Mouse (Mus musculus) myocyte (in vitro differentiated cells): ENCODE data around the gene Ap2a1. TPM values are rescaled to one million over a fixed set of nuclear protein-coding genes. Genes with fewer than 3 reads are reported as not detected.

ENCODE experiments used
- H3K27me3 ChIP-seq: one replicate; pipeline ENCODE4 v1.6.1; 2011; ENCODE audit not compliant: control insufficient read depth, insufficient read depth, insufficient read length
- H3K36me3 ChIP-seq: one replicate; pipeline ENCODE4 v1.6.1; 2011; ENCODE audit not compliant: control insufficient read depth, insufficient read depth
- H3K4me2 ChIP-seq: one replicate; pipeline ENCODE4 v1.6.1; 2011; ENCODE audit warnings: low read depth, control low read depth
- H3K4me3 ChIP-seq: one replicate; pipeline ENCODE4 v1.5.1; 2011; ENCODE audit warnings: mild to moderate bottlenecking, control low read depth, moderate library complexity
- H3K79me2 ChIP-seq: one replicate; pipeline ENCODE4 v1.6.1; 2011; ENCODE audit not compliant: control insufficient read depth, insufficient read depth
- H3ac ChIP-seq: one replicate; pipeline ENCODE4 v1.6.1; 2011; ENCODE audit not compliant: control insufficient read depth, insufficient read length
- CEBPB ChIP-seq: IDR thresholded peaks from 2 replicates; pipeline ENCODE4 v1.6.1; 2011; ENCODE audit warnings: mild to moderate bottlenecking, moderate library complexity; ENCODE audit not compliant: poor library complexity, insufficient read depth, severe bottlenecking
- E2F4 ChIP-seq: IDR thresholded peaks from one replicate; pipeline ENCODE4 v1.6.1; 2011; ENCODE audit warnings: mild to moderate bottlenecking, control low read depth, moderate library complexity; ENCODE audit not compliant: insufficient read depth
- MAX ChIP-seq: IDR thresholded peaks from one replicate; pipeline ENCODE4 v1.6.1; 2011; ENCODE audit warnings: low read depth, mild to moderate bottlenecking, control low read depth
- MYOD1 ChIP-seq, 3 experiments: IDR thresholded peaks; one replicate each; pipeline ENCODE4 v1.6.1; 2011; ENCODE audit warnings: control low read depth in 2 of 3, low read depth in 2 of 3, mild to moderate bottlenecking in 2 of 3, moderate library complexity in 1 of 3; ENCODE audit not compliant: insufficient read length in 2 of 3, control insufficient read depth in 1 of 3
- MYOG ChIP-seq, 3 experiments: IDR thresholded peaks; one replicate each; pipeline ENCODE4 v1.6.1; 2011; ENCODE audit warnings: control low read depth in 2 of 3, low read depth in 2 of 3, mild to moderate bottlenecking in 2 of 3; ENCODE audit not compliant: insufficient read length in 2 of 3, control insufficient read depth in 1 of 3, insufficient read depth in 1 of 3
- POLR2A ChIP-seq: IDR thresholded peaks from one replicate; pipeline ENCODE4 v1.6.1; 2011; ENCODE audit warnings: low read depth, mild to moderate bottlenecking, control low read depth, moderate library complexity; ENCODE audit not compliant: insufficient read length
- POLR2AphosphoS2 ChIP-seq: IDR thresholded peaks from one replicate; pipeline ENCODE4 v1.6.1; 2011; ENCODE audit warnings: low read depth, control low read depth; ENCODE audit not compliant: insufficient read length
- REST ChIP-seq: IDR thresholded peaks from one replicate; pipeline ENCODE4 v1.6.1; 2011; ENCODE audit warnings: mild to moderate bottlenecking, control low read depth, moderate library complexity; ENCODE audit not compliant: insufficient read depth, insufficient read length
- SRF ChIP-seq: IDR thresholded peaks from one replicate; pipeline ENCODE4 v1.6.1; 2011; ENCODE audit warnings: low read depth; ENCODE audit not compliant: control insufficient read depth, insufficient read length
- TCF12 ChIP-seq: IDR thresholded peaks from one replicate; pipeline ENCODE4 v1.6.1; 2011; ENCODE audit warnings: mild to moderate bottlenecking, control low read depth; ENCODE audit not compliant: poor library complexity, insufficient read depth, severe bottlenecking
- TCF3 ChIP-seq: IDR thresholded peaks from one replicate; pipeline ENCODE4 v1.6.1; 2011; ENCODE audit warnings: low read depth, control low read depth; ENCODE audit not compliant: insufficient read length
- USF1 ChIP-seq: IDR thresholded peaks from one replicate; pipeline ENCODE4 v1.6.1; 2011; ENCODE audit warnings: low read depth, mild to moderate bottlenecking, control low read depth, moderate library complexity
- polyA plus RNA-seq: library from polyadenylated mRNA; unstranded; fragments of >200 nt; fragmentation: generic; extraction: Trizol; gene quantifications from one replicate; pipeline ENCODE4 v1.2.1, GENCODE M21; 2012; ENCODE audit warnings: missing spikeins

Gene Ap2a1
- polyA plus RNA-seq, 1 experiment, result 125 TPM

DNA sequence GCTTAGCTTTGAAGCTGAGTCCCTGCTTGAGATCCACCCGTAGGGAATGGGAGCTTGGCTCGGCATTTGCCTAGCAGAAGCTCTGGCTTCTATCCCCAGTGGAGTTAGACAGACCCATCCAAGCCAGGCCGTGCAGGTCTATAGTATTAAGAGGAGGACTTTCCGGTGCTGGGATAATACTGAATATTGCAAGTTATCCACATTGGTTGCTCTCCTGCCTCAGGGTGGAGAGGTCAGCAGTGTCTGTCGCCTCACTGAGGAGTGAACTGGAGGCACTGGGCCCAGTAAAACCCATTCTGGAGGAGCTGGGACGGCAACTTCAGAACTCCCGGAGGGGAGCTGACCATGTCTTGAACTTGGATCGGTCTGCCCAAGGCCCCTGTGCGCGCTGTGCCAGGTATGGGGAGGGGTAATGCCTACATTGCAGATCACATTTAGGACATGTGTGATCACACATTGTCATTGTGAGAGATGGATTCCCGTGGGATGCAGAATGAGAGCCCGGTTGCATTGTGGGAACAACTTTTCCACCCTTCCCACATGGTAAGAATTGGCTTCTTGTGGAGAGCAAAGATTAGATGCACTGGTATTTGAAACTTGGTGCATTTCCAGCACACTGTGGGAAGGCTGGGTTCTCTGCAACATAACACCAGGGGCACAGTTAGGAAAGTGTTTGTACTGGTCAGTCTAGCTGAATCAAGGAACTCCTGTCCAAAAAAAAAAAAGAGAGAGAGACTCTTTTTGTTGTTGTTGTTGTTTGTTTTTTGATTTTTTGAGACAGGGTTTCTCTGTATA is 25.0 kb upstream of the Ap2a1 start:
- H3K4me3 ChIP-seq, result no peak overlapping the region
- peaks cover 5% of the 10 kb centered on the region for H3K27me3 ChIP-seq
- H3K36me3 ChIP-seq, result no peaks in the 10 kb centered on the region
- no peaks in the 10 kb centered on the region for H3K79me2 ChIP-seq
- no peak overlapping the region for H3ac ChIP-seq
- no peak overlapping the region for H3K4me2 ChIP-seq
- TF ChIP-seq CEBPB (no peak), TCF3 (no peak), USF1 (no peak), MYOD1 (IDR thresholded peaks at IDR 0.05; ENCODE audit: control insufficient read depth in 1 of 3, insufficient read length in 2 of 3, low read depth in 2 of 3) (no peak), E2F4 (no peak), POLR2AphosphoS2 (no peak), POLR2A (no peak), MYOG (IDR thresholded peaks at IDR 0.05; ENCODE audit: control insufficient read depth in 1 of 3, insufficient read depth in 1 of 3, insufficient read length in 2 of 3, low read depth in 2 of 3) (no peak), MAX (no peak), TCF12 (no peak)

DNA sequence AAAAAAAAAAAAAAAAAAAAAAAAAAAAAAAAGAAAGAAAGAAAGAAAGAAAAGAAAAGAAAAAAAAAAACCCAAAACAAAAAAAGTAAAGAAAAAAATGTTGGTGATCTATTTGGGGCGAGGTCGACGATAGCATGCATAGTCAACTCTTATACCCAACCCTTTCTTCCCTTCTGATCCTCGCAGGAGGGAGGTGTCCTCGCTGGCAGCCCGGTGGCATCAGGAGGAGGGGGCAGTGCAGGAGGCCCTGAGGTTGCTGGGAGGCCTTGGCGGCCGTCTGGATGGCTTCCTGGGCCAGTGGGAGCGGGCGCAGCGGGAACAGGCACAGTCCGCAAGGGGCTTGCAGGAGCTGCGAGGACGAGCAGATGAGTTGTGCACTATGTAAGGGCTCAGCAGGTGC is 24.3 kb upstream of the Ap2a1 start:
- TF ChIP-seq TCF3, result no peak
- TF ChIP-seq CEBPB, result no peak
- TF ChIP-seq TCF12, result no peak
- no peak for TF ChIP-seq E2F4
- TF ChIP-seq POLR2AphosphoS2, result no peak
- TF ChIP-seq POLR2A, result no peak
- no peak for TF ChIP-seq MYOG (IDR thresholded peaks at IDR 0.05; ENCODE audit: control insufficient read depth in 1 of 3, insufficient read depth in 1 of 3, insufficient read length in 2 of 3, low read depth in 2 of 3)
- no peak for TF ChIP-seq MYOD1 (IDR thresholded peaks at IDR 0.05; ENCODE audit: control insufficient read depth in 1 of 3, insufficient read length in 2 of 3, low read depth in 2 of 3)
- TF ChIP-seq USF1, result no peak
- TF ChIP-seq MAX, result no peak
- TF ChIP-seq REST, result no peak
- no peak for TF ChIP-seq SRF
- no peak overlapping the region for H3K4me2 ChIP-seq
- no peak overlapping the region for H3ac ChIP-seq
- no peaks in the 10 kb centered on the region for H3K36me3 ChIP-seq
- no peaks in the 10 kb centered on the region for H3K79me2 ChIP-seq
- peaks cover 9% of the 10 kb centered on the region for H3K27me3 ChIP-seq
- no peak overlapping the region for H3K4me3 ChIP-seq

DNA sequence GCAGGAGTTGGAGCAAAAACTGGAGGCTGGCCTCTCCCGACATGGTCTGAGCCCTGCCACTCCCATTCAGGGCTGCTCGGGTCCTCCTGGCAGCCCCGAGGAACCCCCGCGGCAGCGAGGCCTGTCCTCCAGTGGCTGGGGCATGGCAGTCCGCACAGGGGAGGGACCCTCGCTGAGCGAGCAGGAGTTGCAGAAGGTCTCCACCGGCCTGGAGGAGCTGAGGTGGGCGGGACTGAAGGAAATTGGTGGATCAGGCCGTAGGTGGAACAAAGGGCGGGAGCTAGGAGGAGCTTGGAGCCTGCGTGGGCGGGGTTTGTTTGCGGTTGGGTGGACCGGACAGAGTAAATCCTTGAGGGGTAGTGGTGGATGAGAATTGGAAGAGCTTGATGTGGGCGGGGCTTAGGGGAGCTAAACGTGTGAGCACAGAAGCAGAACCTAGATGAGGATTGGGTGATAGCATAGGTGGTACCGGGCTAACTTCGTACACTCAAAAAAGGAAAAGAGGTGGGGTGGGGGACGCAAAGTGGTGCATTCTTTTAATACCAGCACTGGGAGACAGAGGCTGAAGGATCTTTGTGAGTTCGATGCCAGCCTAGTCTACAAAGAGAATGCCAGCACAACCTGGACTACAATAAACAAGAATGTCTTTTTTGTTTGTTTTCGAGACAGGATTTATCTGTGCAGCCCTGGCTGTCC is 23.5 kb upstream of the Ap2a1 start:
- H3ac ChIP-seq, result no peak overlapping the region
- TF ChIP-seq POLR2A (peak; percentile 53), MYOG (IDR thresholded peaks at IDR 0.05; ENCODE audit: control insufficient read depth in 1 of 3, insufficient read depth in 1 of 3, insufficient read length in 2 of 3, low read depth in 2 of 3) (no peak)
- peak overlapping the region; percentile 95 for H3K4me2 ChIP-seq
- H3K79me2 ChIP-seq, result no peaks in the 10 kb centered on the region
- H3K27me3 ChIP-seq, result peaks cover 17% of the 10 kb centered on the region
- H3K36me3 ChIP-seq, result no peaks in the 10 kb centered on the region
- peak overlapping the region; percentile 30 for H3K4me3 ChIP-seq

DNA sequence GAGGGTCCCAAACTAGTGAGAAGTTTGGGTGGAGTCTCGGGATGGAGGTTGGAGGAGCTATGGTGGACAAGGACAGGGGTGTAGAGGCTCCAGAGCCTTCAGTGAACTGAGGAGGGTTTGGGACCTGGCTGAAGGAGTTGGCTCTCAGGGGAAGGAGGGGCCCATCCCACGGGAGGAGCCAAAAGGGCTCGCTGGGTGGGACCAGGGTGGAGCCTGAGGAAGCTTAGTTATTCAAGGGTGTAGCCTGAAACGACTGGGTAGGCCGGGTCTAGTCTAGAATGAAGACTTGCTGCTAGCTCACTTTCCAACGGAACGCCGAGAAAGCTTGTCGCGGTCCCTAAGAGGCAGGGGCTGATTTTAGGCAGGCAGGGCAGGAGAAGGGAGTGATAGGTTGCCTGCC is 22.7 kb upstream of the Ap2a1 start:
- peaks cover 25% of the 10 kb centered on the region for H3K27me3 ChIP-seq
- no peak overlapping the region for H3ac ChIP-seq
- TF ChIP-seq POLR2A (peak; percentile 46), E2F4 (no peak), POLR2AphosphoS2 (no peak)
- H3K36me3 ChIP-seq, result no peaks in the 10 kb centered on the region
- peak overlapping the region; percentile 95 for H3K4me2 ChIP-seq
- H3K79me2 ChIP-seq, result no peaks in the 10 kb centered on the region
- peak overlapping the region; percentile 30 for H3K4me3 ChIP-seq

DNA sequence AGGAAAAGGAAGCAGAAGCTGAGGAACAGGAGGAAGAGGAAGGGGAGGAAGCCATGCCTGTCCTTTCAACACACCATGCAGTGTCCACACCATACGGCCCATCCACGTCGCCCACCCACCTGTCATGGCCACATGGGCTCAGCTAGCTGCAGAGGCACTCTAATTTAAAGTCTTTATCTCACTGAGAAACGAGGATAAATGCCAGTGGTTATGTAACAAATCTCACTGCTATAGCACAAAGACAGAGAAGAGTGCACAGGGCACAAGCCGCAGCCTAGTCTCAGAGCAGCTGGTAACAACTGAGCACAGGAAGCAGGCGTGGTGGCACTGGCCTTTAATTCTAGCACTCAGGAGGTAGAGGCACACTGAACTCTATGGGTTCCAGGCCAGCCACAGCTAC is 20.6 kb upstream of the Ap2a1 start:
- Histone ChIP-seq H3K79me2 (no peaks in the 10 kb centered on the region), H3ac (no peak overlapping the region), H3K27me3 (peaks cover 35% of the 10 kb centered on the region), H3K4me3 (no peak overlapping the region), H3K4me2 (no peak overlapping the region), H3K36me3 (no peaks in the 10 kb centered on the region)
- TF ChIP-seq POLR2AphosphoS2 (no peak), E2F4 (no peak), SRF (no peak), CEBPB (no peak), USF1 (no peak), TCF3 (no peak), MYOG (IDR thresholded peaks at IDR 0.05; ENCODE audit: control insufficient read depth in 1 of 3, insufficient read depth in 1 of 3, insufficient read length in 2 of 3, low read depth in 2 of 3) (no peak), TCF12 (no peak), MAX (no peak), MYOD1 (IDR thresholded peaks at IDR 0.05; ENCODE audit: control insufficient read depth in 1 of 3, insufficient read length in 2 of 3, low read depth in 2 of 3) (no peak), REST (no peak), POLR2A (no peak)
